Mouse (Mus musculus) hindbrain, postnatal 0 days (tissue): ENCODE results near the gene Mrap2. TPM values are rescaled to one million over a fixed set of nuclear protein-coding genes. Genes with fewer than 3 reads are reported as not detected.
A peak's percentile ranks its signal among the peaks of the same experiment; 100 is the strongest.

Experiments used
- ATAC-seq: fragments of 200-750 bp; cut with Nextera tagmentation; 2 replicates; pipeline ENCODE4 v1.8.0; 2017; ENCODE audit warnings: mild to moderate bottlenecking, moderate TSS enrichment, moderate library complexity
- DNase-seq: peaks from one replicate; pipeline ENCODE4 v3.0.0-alpha.2; 2015; ENCODE audit warnings: low spot score
- H3K27ac ChIP-seq: fragments of 300-500 bp; sonication (generic); 2 replicates; pipeline ENCODE4 v1.5.1; 2014; ENCODE audit warnings: mild to moderate bottlenecking
- H3K27me3 ChIP-seq: fragments of 300-500 bp; sonication (generic); 2 replicates; pipeline ENCODE4 v1.6.1; 2014; ENCODE audit warnings: low read length, mixed read lengths; ENCODE audit not compliant: insufficient read depth
- H3K36me3 ChIP-seq: fragments of 300-500 bp; sonication (generic); 2 replicates; pipeline ENCODE4 v1.6.1; 2014; ENCODE audit warnings: low read length, mixed read lengths; ENCODE audit not compliant: insufficient read depth
- H3K4me1 ChIP-seq: fragments of 300-500 bp; sonication (generic); 2 replicates; pipeline ENCODE4 v1.6.1; 2014; ENCODE audit warnings: antibody characterized with exemption, low read length, mixed read lengths; ENCODE audit not compliant: insufficient read depth
- H3K4me2 ChIP-seq: fragments of 300-500 bp; sonication (generic); 2 replicates; pipeline ENCODE4 v1.6.1; 2014; ENCODE audit warnings: low read depth, mild to moderate bottlenecking, low read length, moderate library complexity, mixed read lengths
- H3K4me3 ChIP-seq: fragments of 300-500 bp; sonication (generic); 2 replicates; pipeline ENCODE4 v1.5.1; 2014; ENCODE audit warnings: low read length
- H3K9ac ChIP-seq: fragments of 300-500 bp; sonication (generic); replicated peaks from 2 replicates; pipeline ENCODE4 v1.6.1; 2014; ENCODE audit warnings: mild to moderate bottlenecking, low read length, moderate library complexity, mixed read lengths
- H3K9me3 ChIP-seq: fragments of 300-500 bp; sonication (generic); 2 replicates; pipeline ENCODE4 v1.6.1; 2016; ENCODE audit warnings: low read length, mixed read lengths
- CTCF ChIP-seq: IDR thresholded peaks from 2 replicates; pipeline ENCODE4 v1.5.1; 2016; ENCODE audit warnings: antibody characterized with exemption, control low read depth, low read depth
- WGBS: fragments of 180-500 bp; shearing (Covaris S2); extraction: QIAGEN DNeasy Blood & Tissue Kit; methylation state at CpG from one replicate; pipeline ENCODE4 v1.1.7; 2014; 5-methylcytosine and 5-hydroxymethylcytosine counted together
- polyA plus RNA-seq: library from polyadenylated mRNA; unstranded; fragments of >200 nt; fragmentation: Nextera tagmentation; extraction: Ambion mirVana; gene quantifications from 2 replicates; pipeline ENCODE4 v1.2.1, GENCODE M21; 2015
- total RNA-seq: library from RNA; depleted of rRNA; stranded (reverse); fragments of >200 nt; gene quantifications from 2 replicates; pipeline ENCODE4 v1.2.3, GENCODE M21; 2014

Gene Mrap2
- total and polyA plus RNA-seq, 2 experiments from 2014 or later: 4.5 to 5.6 TPM

DNA sequence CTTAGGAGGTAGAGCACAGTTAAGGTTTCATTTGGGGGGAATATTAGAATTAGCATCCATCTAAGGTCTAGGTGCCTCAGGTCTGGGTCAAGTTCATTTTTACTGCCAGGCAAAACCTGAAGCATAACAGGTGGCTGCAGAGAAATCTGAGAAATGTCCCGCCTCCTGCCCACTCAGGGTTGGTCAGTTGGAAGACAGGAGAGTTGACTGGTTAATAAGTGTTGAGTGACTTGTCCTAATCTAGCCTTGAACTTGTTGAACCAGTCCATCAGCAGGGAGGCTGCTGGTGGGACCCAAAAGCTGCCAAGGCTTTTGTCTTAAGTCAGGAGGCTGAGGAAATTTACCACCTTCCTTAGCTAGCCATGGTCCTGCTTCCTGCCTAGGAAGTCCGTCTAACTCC is 3.8 kb downstream of the Mrap2 start:
- H3K9me3 ChIP-seq: no peaks in the 10 kb centered on the region
- no peak for DNase-seq
- H3K4me1 ChIP-seq: peaks cover 7% of the 10 kb centered on the region; the same call in 1 of the 2 replicates
- no peaks in the 10 kb centered on the region for H3K36me3 ChIP-seq
- H3K27me3 ChIP-seq: peaks cover 5% of the 10 kb centered on the region; the same call in 1 of the 2 replicates
- no peak overlapping the region for H3K4me3 ChIP-seq
- H3K9ac ChIP-seq: no peak overlapping the region
- H3K4me2 ChIP-seq: no peak overlapping the region
- H3K27ac ChIP-seq: no peak overlapping the region
- no peak for TF ChIP-seq CTCF
- ATAC-seq: no peak
- 82% methylated on average over 2 of the region's 2 CpGs for WGBS

DNA sequence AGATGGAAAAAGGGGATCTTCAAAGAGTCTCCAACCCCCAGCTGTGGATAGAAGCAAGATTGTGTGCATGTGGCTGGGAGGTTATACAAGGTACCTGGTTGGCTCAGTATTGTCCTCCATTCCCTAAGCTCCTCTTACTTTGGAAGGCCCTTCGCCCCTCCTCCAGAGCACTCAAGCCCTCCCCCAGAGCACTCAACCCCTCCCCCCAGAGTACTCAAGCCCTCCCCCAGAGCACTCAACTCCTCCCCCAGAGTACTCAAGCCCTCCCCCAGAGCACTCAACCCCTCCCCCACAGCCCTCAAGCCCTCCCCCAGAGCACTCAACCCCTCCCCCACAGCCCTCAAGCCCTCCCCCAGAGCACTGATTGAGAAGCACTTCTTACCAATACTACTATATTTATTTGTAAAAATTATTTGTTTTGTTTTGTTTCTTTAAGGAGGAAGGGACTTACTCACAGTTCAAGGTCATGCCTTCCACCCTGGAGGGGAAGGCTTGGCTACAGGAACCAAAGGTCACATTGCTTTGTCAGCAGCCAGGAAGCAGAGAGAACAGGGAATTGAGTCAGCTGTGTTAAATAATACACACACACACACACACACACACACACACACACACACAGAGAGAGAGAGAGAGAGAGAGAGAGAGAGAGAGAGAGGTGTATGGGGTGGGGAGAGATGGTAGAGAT is 8.7 kb downstream of the Mrap2 start:
- DNase-seq: no peak
- ATAC-seq: no peak
- no peak for TF ChIP-seq CTCF

DNA sequence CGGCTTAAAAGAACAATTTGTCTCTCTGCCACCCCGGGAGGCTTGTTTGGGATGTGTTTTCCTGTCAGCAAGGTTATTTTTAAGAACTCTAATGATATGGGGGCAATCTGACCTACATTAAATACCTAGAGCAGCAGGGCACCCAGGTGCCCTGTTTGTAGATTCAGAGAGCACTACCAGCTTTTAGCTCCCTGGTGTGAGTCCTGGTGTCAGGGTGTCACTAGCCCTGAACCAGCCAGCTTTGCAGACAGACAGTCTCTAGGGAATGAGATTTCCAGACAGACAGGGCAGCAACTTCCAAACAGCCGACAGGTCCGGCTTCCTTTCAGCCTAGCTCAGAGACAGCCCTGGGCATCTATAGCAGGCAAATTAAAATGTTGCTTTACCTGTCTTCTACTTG is 18.5 kb downstream of the Mrap2 start:
- no peak for ATAC-seq
- Histone ChIP-seq H3K9me3 (no peaks in the 10 kb centered on the region), H3K4me1 (no peaks in the 10 kb centered on the region), H3K4me2 (no peak overlapping the region), H3K9ac (no peak overlapping the region), H3K27ac (no peak overlapping the region), H3K4me3 (no peak overlapping the region), H3K27me3 (no peaks in the 10 kb centered on the region), H3K36me3 (no peaks in the 10 kb centered on the region)
- WGBS: 75% methylated on average over 4 of the region's 4 CpGs
- TF ChIP-seq CTCF: no peak
- DNase-seq: no peak

More for the DNA sequence above, 8.7 kb downstream of the Mrap2 start:
- Histone ChIP-seq H3K4me3 (no peak overlapping the region), H3K9ac (no peak overlapping the region), H3K4me2 (no peak overlapping the region), H3K9me3 (no peaks in the 10 kb centered on the region), H3K4me1 (no peaks in the 10 kb centered on the region), H3K27ac (no peak overlapping the region), H3K27me3 (no peaks in the 10 kb centered on the region), H3K36me3 (no peaks in the 10 kb centered on the region)
- 100% methylated on average over 1 of the region's 1 CpGs for WGBS

DNA sequence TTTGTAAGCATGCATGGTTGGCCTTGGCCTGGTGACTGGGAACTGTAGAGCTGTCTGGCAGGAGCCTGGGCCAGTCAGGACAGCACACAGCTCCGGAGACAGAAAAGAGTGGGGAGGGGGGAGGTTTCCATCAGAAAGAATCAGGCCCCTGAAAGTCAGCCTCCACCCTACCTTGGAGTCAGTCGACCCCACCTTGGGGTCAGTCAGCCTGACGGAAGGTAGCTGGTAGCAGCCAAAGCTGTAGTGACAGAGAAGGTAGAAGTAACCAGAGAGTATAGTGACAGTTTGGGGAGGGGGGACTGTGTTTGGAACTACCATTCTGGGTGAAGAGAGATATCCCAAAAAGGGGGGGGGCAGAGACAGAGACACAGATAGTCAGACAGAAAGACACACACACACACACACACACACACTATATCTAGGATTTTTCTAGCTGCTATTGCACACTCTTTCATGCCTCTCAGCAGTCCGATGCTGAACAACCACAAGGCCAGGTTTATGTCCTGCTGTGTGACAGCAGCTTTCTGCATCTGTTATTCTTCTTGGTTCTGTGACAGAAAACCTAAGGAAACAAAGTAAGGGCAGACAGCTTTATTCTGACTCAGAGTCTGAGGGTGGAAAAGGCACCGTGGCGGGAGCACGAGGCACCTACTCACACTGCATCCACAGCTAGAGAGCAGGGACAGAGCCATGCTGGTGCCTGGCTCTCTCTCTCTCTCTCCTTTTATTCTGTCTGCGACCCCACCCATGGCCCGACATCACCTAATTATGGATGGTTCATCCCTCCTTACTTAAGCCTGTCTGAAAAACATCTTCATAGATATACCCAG is 23.1 kb downstream of the Mrap2 start:
- DNase-seq (no peak), ATAC-seq (peak; percentile 22; the same call in 1 of the 2 replicates)
- Histone ChIP-seq H3K4me3 (no peak overlapping the region), H3K27me3 (no peaks in the 10 kb centered on the region), H3K4me2 (no peak overlapping the region), H3K27ac (no peak overlapping the region), H3K36me3 (no peaks in the 10 kb centered on the region), H3K4me1 (no peaks in the 10 kb centered on the region), H3K9me3 (no peaks in the 10 kb centered on the region), H3K9ac (no peak overlapping the region)
- TF ChIP-seq CTCF: no peak
- 52% methylated on average over 9 of the region's 9 CpGs for WGBS

DNA sequence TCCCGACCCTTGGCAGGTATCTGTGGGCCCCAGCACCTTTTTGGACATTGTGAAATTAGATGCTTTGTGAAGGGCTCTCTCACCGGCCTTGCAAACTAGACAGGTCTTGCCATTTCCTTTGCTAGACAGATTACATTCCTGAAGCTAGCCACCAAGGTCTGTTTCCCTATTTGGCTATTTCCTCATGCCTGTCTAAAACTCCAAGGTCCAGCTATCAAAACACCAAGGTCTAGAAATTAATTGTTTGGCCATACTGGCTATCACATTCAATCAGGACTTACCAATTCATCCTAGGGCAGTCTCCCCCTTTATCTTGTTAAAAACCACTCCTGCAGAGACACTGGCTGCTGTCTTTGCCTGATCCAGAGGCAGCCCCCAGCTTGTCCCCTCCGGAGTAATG is 23.9 kb downstream of the Mrap2 start:
- no peaks in the 10 kb centered on the region for H3K27me3 ChIP-seq
- no peak overlapping the region for H3K4me2 ChIP-seq
- no peak for TF ChIP-seq CTCF
- no peak overlapping the region for H3K9ac ChIP-seq
- no peaks in the 10 kb centered on the region for H3K36me3 ChIP-seq
- H3K4me1 ChIP-seq: no peaks in the 10 kb centered on the region
- no peak overlapping the region for H3K4me3 ChIP-seq
- no peak for ATAC-seq
- no peak overlapping the region for H3K27ac ChIP-seq
- no peak for DNase-seq
- WGBS: 72% methylated on average over 3 of the region's 3 CpGs
- H3K9me3 ChIP-seq: no peaks in the 10 kb centered on the region

DNA sequence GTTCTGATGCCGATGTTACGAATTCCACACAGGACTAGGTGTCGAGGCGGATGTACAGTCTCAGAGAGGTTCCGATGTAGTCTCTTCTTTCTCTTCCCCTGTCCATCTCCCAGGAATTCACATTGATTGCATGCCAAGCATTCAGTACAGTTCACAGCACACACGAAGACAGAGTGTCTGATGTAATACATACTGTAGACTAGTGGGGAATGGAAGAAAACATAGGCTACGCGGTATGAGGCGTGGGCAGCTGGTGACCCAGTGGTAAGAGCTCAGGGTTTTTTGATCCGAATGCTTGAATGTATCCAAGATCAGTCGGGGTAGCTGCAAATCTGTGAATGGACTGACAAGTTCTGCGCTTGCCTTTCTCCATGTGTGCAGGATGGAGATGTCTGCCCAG is 25.0 kb downstream of the Mrap2 start:
- DNase-seq (no peak), ATAC-seq (peak; percentile 58)
- Histone ChIP-seq H3K4me2 (no peak overlapping the region), H3K9ac (no peak overlapping the region), H3K36me3 (no peaks in the 10 kb centered on the region), H3K27ac (no peak overlapping the region), H3K4me1 (no peaks in the 10 kb centered on the region), H3K4me3 (no peak overlapping the region), H3K9me3 (no peaks in the 10 kb centered on the region), H3K27me3 (no peaks in the 10 kb centered on the region)
- WGBS: 79% methylated on average over 12 of the region's 12 CpGs
- TF ChIP-seq CTCF: no peak

DNA sequence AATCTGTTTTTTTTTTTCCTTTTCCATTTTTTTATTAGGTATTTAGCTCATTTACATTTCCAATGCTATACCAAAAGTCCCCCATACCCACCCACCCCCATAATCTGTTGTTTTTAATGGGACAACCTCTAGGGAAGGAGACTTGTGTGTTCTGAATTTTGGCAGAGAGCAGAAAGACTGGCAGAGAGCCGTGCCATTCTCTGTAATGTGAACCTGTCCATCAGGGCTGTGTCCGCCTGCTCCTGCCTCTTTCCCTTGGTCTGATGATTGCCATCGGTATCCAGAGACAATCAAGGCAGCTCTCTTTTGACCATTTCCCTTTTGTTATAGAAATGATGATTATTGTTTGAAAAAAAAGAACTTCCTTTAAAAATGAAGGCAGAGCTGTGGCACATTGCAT is 26.8 kb downstream of the Mrap2 start:
- Histone ChIP-seq H3K4me2 (no peak overlapping the region), H3K27me3 (no peaks in the 10 kb centered on the region), H3K4me1 (no peaks in the 10 kb centered on the region), H3K9ac (no peak overlapping the region), H3K36me3 (no peaks in the 10 kb centered on the region), H3K4me3 (no peak overlapping the region), H3K27ac (no peak overlapping the region), H3K9me3 (no peaks in the 10 kb centered on the region)
- WGBS: 62% methylated on average over 3 of the region's 3 CpGs
- ATAC-seq (no peak), DNase-seq (peak; percentile 41)
- TF ChIP-seq CTCF: no peak
